Mouse (Mus musculus) brain, embryonic 14.5 days (tissue): ENCODE measurements around the gene Zfhx3.

Experiments used
- CTCF ChIP-seq: fragments of 200-500 bp; IDR thresholded peaks from 2 replicates; pipeline ENCODE4 v1.5.1; 2012; ENCODE audit warnings: inconsistent platforms, mild to moderate bottlenecking, moderate library complexity, borderline replicate concordance; ENCODE audit not compliant: insufficient read depth, insufficient read length; ENCODE audit errors: extremely low read depth
- POLR2A ChIP-seq: fragments of 200-500 bp; IDR thresholded peaks from 2 replicates; pipeline ENCODE4 v1.6.1; 2012; ENCODE audit warnings: mild to moderate bottlenecking, inconsistent platforms, borderline replicate concordance; ENCODE audit not compliant: poor library complexity, insufficient read depth, insufficient read length, severe bottlenecking; ENCODE audit errors: extremely low read depth

GRCm38 (mm10) chr8:108645660-108646059 is 703.2 kb downstream of the Zfhx3 start:
- no peak for TF ChIP-seq CTCF
- no peak for TF ChIP-seq POLR2A
